Mouse (Mus musculus) heart, embryonic 10.5 days (tissue): Measurements from ENCODE around the gene Mthfd1l. TPM values are rescaled to one million over a fixed set of nuclear protein-coding genes. Genes with fewer than 3 reads are reported as not detected.

Source experiments
- DNase-seq: peaks from one replicate; pipeline ENCODE4 v3.0.0-alpha.2; 2017; ENCODE audit warnings: low spot score
- H3K27ac ChIP-seq: fragments of 300-500 bp; sonication (generic); 2 replicates; pipeline ENCODE4 v1.5.1; 2016; ENCODE audit warnings: mild to moderate bottlenecking
- H3K27me3 ChIP-seq: fragments of 300-500 bp; sonication (generic); 2 replicates; pipeline ENCODE4 v1.6.1; 2016; ENCODE audit warnings: mild to moderate bottlenecking; ENCODE audit not compliant: poor library complexity, insufficient read depth, severe bottlenecking
- H3K36me3 ChIP-seq: fragments of 300-500 bp; sonication (generic); 2 replicates; pipeline ENCODE4 v1.6.1; 2016; ENCODE audit warnings: mild to moderate bottlenecking, moderate library complexity
- H3K4me1 ChIP-seq: fragments of 300-500 bp; sonication (generic); 2 replicates; pipeline ENCODE4 v1.6.1; 2016; ENCODE audit warnings: mild to moderate bottlenecking
- H3K4me3 ChIP-seq: fragments of 300-500 bp; sonication (generic); 2 replicates; pipeline ENCODE4 v1.5.1; 2016; ENCODE audit warnings: mild to moderate bottlenecking, moderate library complexity
- H3K9me3 ChIP-seq: fragments of 300-500 bp; sonication (generic); 2 replicates; pipeline ENCODE4 v1.6.1; 2016; ENCODE audit warnings: mild to moderate bottlenecking, moderate library complexity
- WGBS: fragments of 180-500 bp; shearing (Covaris S2); methylation state at CpG from one replicate; pipeline ENCODE4 v1.1.7; 2016; 5-methylcytosine and 5-hydroxymethylcytosine counted together
- polyA plus RNA-seq: library from polyadenylated mRNA; unstranded; fragments of >200 nt; fragmentation: Nextera tagmentation; extraction: Ambion mirVana; gene quantifications from 2 replicates; pipeline ENCODE4 v1.2.1, GENCODE M21; 2016

Mthfd1l gene
- polyA plus RNA-seq, 1 experiment from 2014 or later = 23.2 TPM

DNA sequence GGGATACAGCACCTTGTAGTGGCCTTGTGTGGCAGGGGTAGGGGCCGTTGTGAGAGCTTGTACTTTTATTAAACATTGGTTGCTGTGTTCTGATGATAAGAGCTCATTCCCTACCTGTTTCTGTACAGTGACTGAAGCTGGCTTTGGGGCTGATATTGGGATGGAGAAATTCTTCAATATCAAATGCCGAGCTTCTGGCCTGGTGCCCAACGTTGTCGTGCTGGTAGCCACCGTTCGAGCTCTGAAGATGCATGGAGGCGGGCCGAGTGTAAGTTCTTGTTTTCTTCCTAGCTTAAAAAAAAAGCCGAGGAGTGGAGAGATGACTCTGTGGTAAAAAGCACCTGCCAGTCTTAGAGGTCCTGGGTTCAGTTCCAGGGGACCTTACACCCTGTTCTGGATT is 110.7 kb downstream of the Mthfd1l start:
- Histone ChIP-seq H3K4me3 (no peak overlapping the region), H3K27me3 (no peaks in the 10 kb centered on the region), H3K36me3 (peaks cover 23% of the 10 kb centered on the region; the same call in 1 of the 2 replicates), H3K4me1 (peaks cover 14% of the 10 kb centered on the region), H3K27ac (no peak overlapping the region), H3K9me3 (no peaks in the 10 kb centered on the region)
- DNase-seq = no peak
- 91% methylated on average over 9 of the region's 9 CpGs for WGBS

DNA sequence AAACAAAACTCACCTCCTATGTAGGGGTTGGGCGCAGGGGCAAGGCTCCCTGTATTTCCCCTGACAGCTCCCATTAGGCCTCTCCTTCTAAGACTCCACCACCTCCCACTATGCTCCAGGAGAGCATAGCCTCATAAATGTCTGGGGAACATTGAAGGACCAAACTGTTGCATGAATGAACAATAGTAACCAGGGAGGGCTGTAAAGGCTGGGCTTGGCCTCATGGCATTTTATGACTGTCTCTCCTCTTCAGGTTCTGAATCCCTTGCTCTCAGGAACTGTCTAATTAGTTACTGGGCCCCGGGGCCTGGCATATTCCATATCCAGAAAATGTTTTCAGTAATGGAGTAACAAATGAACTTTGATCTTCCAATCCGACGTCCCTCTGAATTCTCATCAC is 112.0 kb downstream of the Mthfd1l start:
- Histone ChIP-seq H3K36me3 (peaks cover 29% of the 10 kb centered on the region), H3K27me3 (no peaks in the 10 kb centered on the region), H3K4me1 (peaks cover 1% of the 10 kb centered on the region; the same call in 1 of the 2 replicates), H3K27ac (no peak overlapping the region), H3K4me3 (no peak overlapping the region), H3K9me3 (no peaks in the 10 kb centered on the region)
- 92% methylated on average over 4 of the region's 4 CpGs for WGBS
- DNase-seq = peak; percentile 62

DNA sequence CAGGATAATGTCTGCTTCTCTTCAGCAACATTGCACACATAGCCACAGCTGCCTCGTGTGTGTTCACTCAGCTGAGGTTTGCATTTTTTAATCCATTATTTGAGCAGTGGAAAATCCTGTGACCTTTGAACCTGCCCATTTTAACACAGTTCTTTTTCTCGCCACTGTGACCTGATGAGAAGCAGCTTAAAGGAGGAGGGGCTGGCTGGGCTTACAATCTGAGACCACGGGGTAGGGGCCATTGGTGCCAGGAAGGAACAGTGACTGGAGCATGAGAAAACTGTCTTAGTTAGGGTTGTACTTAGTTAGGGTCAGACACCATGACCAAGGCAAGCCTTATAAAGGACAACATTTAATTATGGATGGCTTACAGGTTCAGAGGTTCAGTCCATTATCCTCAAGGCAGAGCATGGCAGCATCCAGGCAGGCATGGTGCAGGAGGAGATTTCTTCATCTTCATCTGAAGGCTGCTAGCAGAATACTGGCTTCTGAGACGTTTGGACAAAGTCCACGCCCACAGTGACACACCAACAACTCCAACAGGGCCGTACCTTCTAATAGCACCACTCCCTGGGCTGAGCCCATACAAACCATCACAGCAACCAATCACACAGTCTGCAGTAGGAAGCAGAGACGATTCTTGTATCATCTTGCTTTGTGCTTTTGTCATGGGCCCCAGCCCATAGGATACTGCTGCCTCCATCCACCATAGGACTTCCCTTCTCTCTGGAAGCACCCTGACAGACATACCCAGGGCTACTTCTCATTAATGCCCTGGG is 112.6 kb downstream of the Mthfd1l start:
- 72% methylated on average over 7 of the region's 7 CpGs for WGBS
- no peaks in the 10 kb centered on the region for H3K9me3 ChIP-seq
- no peaks in the 10 kb centered on the region for H3K27me3 ChIP-seq
- H3K27ac ChIP-seq = no peak overlapping the region
- no peak overlapping the region for H3K4me3 ChIP-seq
- H3K4me1 ChIP-seq = no peaks in the 10 kb centered on the region
- H3K36me3 ChIP-seq = peaks cover 36% of the 10 kb centered on the region
- peak; percentile 72 for DNase-seq

- H3K4me3 ChIP-seq = no peak overlapping the region
- peaks cover 40% of the 10 kb centered on the region for H3K36me3 ChIP-seq
- H3K9me3 ChIP-seq = no peaks in the 10 kb centered on the region
- H3K4me1 ChIP-seq = no peaks in the 10 kb centered on the region
- no peak overlapping the region for H3K27ac ChIP-seq
- peak; percentile 22 for DNase-seq
- 92% methylated on average over 3 of the region's 3 CpGs for WGBS
- no peaks in the 10 kb centered on the region for H3K27me3 ChIP-seq
Measured at GRCm38 (mm10) chr10:4087563-4087962, 114.6 kb downstream of the Mthfd1l start.

GRCm38 (mm10) chr10:4088744-4089414 is 116.0 kb downstream of the Mthfd1l start:
- no peak overlapping the region for H3K27ac ChIP-seq
- peak; percentile 73 for DNase-seq
- no peaks in the 10 kb centered on the region for H3K4me1 ChIP-seq
- H3K4me3 ChIP-seq = no peak overlapping the region
- no peaks in the 10 kb centered on the region for H3K9me3 ChIP-seq
- H3K36me3 ChIP-seq = peaks cover 40% of the 10 kb centered on the region
- H3K27me3 ChIP-seq = no peaks in the 10 kb centered on the region
- 77% methylated on average over 7 of the region's 7 CpGs for WGBS

DNA sequence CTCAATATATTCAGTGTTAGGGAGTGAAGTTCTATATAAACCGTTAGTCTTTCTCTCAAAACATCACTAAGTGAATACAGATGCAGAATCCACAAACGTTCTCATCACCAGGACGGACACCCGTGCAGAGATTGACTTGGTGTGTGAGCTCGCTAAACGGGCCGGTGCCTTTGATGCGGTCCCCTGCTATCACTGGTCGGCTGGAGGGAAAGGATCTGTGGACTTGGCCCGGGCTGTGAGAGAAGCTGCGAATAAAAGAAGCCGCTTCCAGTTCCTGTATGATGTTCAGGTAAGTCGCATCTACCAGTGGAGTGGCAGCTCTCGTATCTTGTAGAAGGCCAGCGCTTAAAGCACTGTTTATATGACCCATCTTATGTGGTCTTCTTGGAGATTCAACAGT is 117.0 kb downstream of the Mthfd1l start:
- 92% methylated on average over 15 of the region's 15 CpGs for WGBS
- Histone ChIP-seq H3K9me3 (no peaks in the 10 kb centered on the region), H3K36me3 (peaks cover 36% of the 10 kb centered on the region), H3K27ac (no peak overlapping the region), H3K4me1 (no peaks in the 10 kb centered on the region), H3K4me3 (no peak overlapping the region), H3K27me3 (no peaks in the 10 kb centered on the region)
- DNase-seq = no peak

DNA sequence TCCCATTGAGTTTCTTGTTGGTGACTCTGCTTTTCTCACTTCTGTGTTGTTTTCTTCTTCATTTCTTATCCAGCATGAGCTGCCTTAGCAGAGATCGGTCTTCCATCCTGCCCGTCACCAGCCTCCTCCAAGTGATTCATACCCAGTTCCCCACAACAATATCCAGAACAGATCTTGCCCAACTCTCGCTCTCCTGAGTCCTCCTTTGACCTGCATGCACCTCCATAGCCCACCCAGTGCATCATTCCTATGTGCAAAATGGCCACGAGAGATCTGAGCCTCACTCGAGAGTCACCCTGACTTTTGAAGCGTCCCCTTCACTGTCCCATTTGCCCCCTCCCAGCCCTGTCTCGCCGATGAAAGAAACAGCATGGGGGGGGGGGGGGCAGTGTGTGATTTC is 120.1 kb downstream of the Mthfd1l start:
- 84% methylated on average over 8 of the region's 8 CpGs for WGBS
- Histone ChIP-seq H3K9me3 (no peaks in the 10 kb centered on the region), H3K27ac (no peak overlapping the region), H3K27me3 (no peaks in the 10 kb centered on the region), H3K4me3 (no peak overlapping the region), H3K4me1 (0 out of 2 replicates have a peak, but pooled peaks cover 5% of the 10 kb centered on the region), H3K36me3 (peaks cover 38% of the 10 kb centered on the region)
- peak; percentile 56 for DNase-seq

GRCm38 (mm10) chr10:4094093-4094817 is 121.3 kb downstream of the Mthfd1l start:
- no peaks in the 10 kb centered on the region for H3K27me3 ChIP-seq
- H3K36me3 ChIP-seq = peaks cover 34% of the 10 kb centered on the region
- H3K27ac ChIP-seq = no peak overlapping the region
- WGBS = 92% methylated on average over 9 of the region's 9 CpGs
- DNase-seq = no peak
- no peaks in the 10 kb centered on the region for H3K9me3 ChIP-seq
- H3K4me1 ChIP-seq = 0 out of 2 replicates have a peak, but pooled peaks cover 5% of the 10 kb centered on the region
- no peak overlapping the region for H3K4me3 ChIP-seq

DNA sequence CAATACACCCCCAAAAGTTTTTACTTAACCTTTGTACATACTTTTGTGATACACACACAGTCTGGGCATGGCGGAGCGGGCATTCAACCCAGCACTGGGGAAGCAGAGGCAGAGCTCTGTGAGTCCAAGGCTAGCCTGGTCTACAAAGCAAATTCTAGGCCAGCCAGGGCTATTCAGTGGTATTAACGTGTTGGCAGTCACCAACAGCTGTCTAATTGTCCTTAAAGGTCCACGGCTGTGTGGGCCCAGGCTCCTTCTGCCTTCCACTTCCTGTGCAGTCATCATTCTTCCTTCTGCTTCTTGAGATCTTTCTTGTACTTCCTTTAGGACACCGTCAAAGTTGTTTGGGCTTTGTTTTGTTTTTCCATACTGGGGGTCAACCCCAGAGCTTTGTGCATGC is 123.2 kb downstream of the Mthfd1l start:
- Histone ChIP-seq H3K27me3 (no peaks in the 10 kb centered on the region), H3K9me3 (no peaks in the 10 kb centered on the region), H3K4me1 (0 out of 2 replicates have a peak, but pooled peaks cover 5% of the 10 kb centered on the region), H3K36me3 (peaks cover 21% of the 10 kb centered on the region), H3K4me3 (no peak overlapping the region), H3K27ac (peak overlapping the region; percentile 29; the same call in 1 of the 2 replicates)
- WGBS = 75% methylated on average over 5 of the region's 5 CpGs
- no peak for DNase-seq

DNA sequence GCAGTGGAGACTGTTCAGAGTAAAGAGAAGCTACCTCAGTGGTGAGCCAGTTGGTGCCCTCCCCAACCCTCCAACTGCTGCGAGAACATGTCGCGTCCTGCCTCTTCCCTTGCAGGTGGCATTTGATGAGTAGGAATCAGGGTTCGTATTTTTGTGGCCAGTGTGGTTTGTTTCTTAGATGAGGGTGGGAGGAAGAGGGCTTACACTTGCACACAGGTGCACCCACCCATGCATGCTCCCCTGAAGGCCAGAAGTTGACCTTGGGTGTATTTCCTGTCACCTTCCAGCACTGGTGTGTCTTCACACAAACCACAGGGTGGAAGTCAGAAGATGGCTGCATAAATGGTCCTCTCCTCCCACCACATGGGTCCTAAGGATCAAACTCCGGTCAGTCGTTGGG is 127.1 kb downstream of the Mthfd1l start:
- Histone ChIP-seq H3K4me3 (no peak overlapping the region), H3K9me3 (no peaks in the 10 kb centered on the region), H3K27ac (no peak overlapping the region), H3K4me1 (0 out of 2 replicates have a peak, but pooled peaks cover 5% of the 10 kb centered on the region), H3K27me3 (no peaks in the 10 kb centered on the region), H3K36me3 (peaks cover 28% of the 10 kb centered on the region)
- DNase-seq = no peak
- 95% methylated on average over 6 of the region's 6 CpGs for WGBS

- no peak for DNase-seq
- Histone ChIP-seq H3K4me1 (peaks cover 36% of the 10 kb centered on the region), H3K36me3 (peaks cover 14% of the 10 kb centered on the region), H3K27ac (peak overlapping the region; percentile 86), H3K27me3 (no peaks in the 10 kb centered on the region), H3K9me3 (no peaks in the 10 kb centered on the region), H3K4me3 (no peak overlapping the region)
- 59% methylated on average over 10 of the region's 10 CpGs for WGBS
Measured at GRCm38 (mm10) chr10:4105676-4106528, 133.0 kb downstream of the Mthfd1l start.

DNA sequence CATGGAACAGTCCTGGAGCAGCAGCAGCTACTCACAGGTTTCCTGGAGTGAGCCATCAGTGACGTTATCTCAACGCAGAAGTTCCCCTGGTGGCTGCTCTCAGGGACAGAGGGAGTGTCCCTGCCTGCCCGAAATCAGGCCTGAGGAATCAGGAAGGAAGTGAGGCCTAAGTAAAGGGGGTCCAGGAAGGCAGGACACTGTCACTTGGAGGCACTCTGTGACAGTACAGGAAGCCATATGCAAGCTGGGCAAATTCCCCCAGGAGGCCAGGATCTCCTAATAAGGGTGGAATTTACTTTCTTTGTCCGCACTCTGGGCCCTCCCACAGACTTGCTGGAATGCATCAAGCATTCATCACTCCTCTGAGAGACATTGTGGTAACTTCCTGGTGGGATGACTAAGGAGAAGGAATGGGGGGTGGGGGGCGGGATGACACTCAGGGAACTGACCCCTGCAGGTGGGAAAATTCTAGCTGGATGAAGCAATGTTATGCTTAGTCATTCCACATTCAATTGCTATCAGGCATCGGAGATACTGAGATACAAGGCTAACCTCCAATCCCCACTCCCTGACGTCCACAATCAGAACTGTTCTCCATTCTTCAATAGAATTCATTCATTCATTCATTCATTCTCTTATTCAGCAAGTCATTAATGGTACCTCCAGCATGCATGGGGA is 134.9 kb downstream of the Mthfd1l start:
- H3K27me3 ChIP-seq = no peaks in the 10 kb centered on the region
- peak overlapping the region; percentile 86 for H3K27ac ChIP-seq
- H3K36me3 ChIP-seq = peaks cover 14% of the 10 kb centered on the region
- DNase-seq = peak; percentile 94
- peaks cover 52% of the 10 kb centered on the region for H3K4me1 ChIP-seq
- no peaks in the 10 kb centered on the region for H3K9me3 ChIP-seq
- WGBS = 17% methylated on average over 7 of the region's 7 CpGs
- no peak overlapping the region for H3K4me3 ChIP-seq
